Mouse (Mus musculus) liver, embryonic 16.5 days (tissue): Measurements from ENCODE around the gene Tbk1. TPM values are rescaled to one million over a fixed set of nuclear protein-coding genes. Genes with fewer than 3 reads are reported as not detected.

ENCODE experiments used
- ATAC-seq: fragments of 200-750 bp; cut with Nextera tagmentation; 2 replicates; pipeline ENCODE4 v1.8.0; 2017; ENCODE audit warnings: low read depth, mild to moderate bottlenecking, moderate number of reproducible peaks, moderate library complexity
- H3K27ac ChIP-seq: fragments of 300-500 bp; sonication (generic); 2 replicates; pipeline ENCODE4 v1.5.1; 2014; ENCODE audit warnings: mild to moderate bottlenecking, low read length
- H3K27me3 ChIP-seq: fragments of 300-500 bp; sonication (generic); 2 replicates; pipeline ENCODE4 v1.6.1; 2014; ENCODE audit warnings: low read depth, low read length, mixed read lengths; ENCODE audit not compliant: control insufficient read depth, insufficient read depth
- H3K36me3 ChIP-seq: fragments of 300-500 bp; sonication (generic); 2 replicates; pipeline ENCODE4 v1.6.1; 2014; ENCODE audit warnings: mild to moderate bottlenecking; ENCODE audit not compliant: control insufficient read depth, insufficient read depth
- H3K4me1 ChIP-seq: fragments of 300-500 bp; sonication (generic); 2 replicates; pipeline ENCODE4 v1.6.1; 2014; ENCODE audit warnings: low read depth, low read length, mixed read lengths; ENCODE audit not compliant: control insufficient read depth
- H3K4me2 ChIP-seq: fragments of 300-500 bp; sonication (generic); 2 replicates; pipeline ENCODE4 v1.6.1; 2014; ENCODE audit warnings: low read depth, low read length, mixed read lengths
- H3K4me3 ChIP-seq: fragments of 300-500 bp; sonication (generic); 2 replicates; pipeline ENCODE4 v1.5.1; 2014; ENCODE audit warnings: low read depth, mild to moderate bottlenecking, low read length
- H3K9ac ChIP-seq: fragments of 300-500 bp; sonication (generic); 2 replicates; pipeline ENCODE4 v1.6.1; 2014; ENCODE audit warnings: low read depth, low read length
- H3K9me3 ChIP-seq: fragments of 300-500 bp; sonication (generic); replicated peaks from 2 replicates; pipeline ENCODE4 v1.6.1; 2016; ENCODE audit warnings: low read length; ENCODE audit not compliant: control insufficient read depth
- WGBS: fragments of 180-500 bp; shearing (Covaris S2); extraction: QIAGEN DNeasy Blood & Tissue Kit; methylation state at CpG from one replicate; pipeline ENCODE4 v1.1.7; 2014; ENCODE audit not compliant: insufficient replicate concordance; 5-methylcytosine and 5-hydroxymethylcytosine counted together
- polyA plus RNA-seq: library from polyadenylated mRNA; unstranded; fragments of >200 nt; fragmentation: Nextera tagmentation; extraction: Ambion mirVana; gene quantifications from 2 replicates; pipeline ENCODE4 v1.2.1, GENCODE M21; 2015

The Tbk1 gene
- polyA plus RNA-seq, 1 experiment from 2014 or later, result 19.8 TPM

- Histone ChIP-seq H3K4me1 (peaks cover 3% of the 10 kb centered on the region), H3K4me3 (no peak overlapping the region), H3K36me3 (no peaks in the 10 kb centered on the region), H3K27ac (no peak overlapping the region), H3K9ac (no peak overlapping the region), H3K27me3 (no peaks in the 10 kb centered on the region), H3K9me3 (no peaks in the 10 kb centered on the region), H3K4me2 (no peak overlapping the region)
- ATAC-seq, result no peak
- 39% methylated on average over 4 of the region's 4 CpGs for WGBS
Measured at GRCm38 (mm10) chr10:121534995-121535394, 51.6 kb downstream of the Tbk1 start.

GRCm38 (mm10) chr10:121533137-121533872, 53.3 kb downstream of the Tbk1 start:
- Histone ChIP-seq H3K9ac (no peak overlapping the region), H3K27ac (no peak overlapping the region), H3K36me3 (no peaks in the 10 kb centered on the region), H3K27me3 (no peaks in the 10 kb centered on the region), H3K4me2 (peak overlapping the region; percentile 53), H3K9me3 (peaks cover 3% of the 10 kb centered on the region), H3K4me1 (peaks cover 3% of the 10 kb centered on the region), H3K4me3 (no peak overlapping the region; the same call in 1 of the 2 replicates)
- 8% methylated on average over 32 of the region's 32 CpGs for WGBS
- ATAC-seq, result peak; percentile 54

GRCm38 (mm10) chr10:121531541-121531940, 55.0 kb downstream of the Tbk1 start:
- Histone ChIP-seq H3K27me3 (no peaks in the 10 kb centered on the region), H3K4me3 (no peak overlapping the region), H3K9me3 (peaks cover 3% of the 10 kb centered on the region), H3K36me3 (no peaks in the 10 kb centered on the region), H3K27ac (no peak overlapping the region), H3K4me1 (peaks cover 3% of the 10 kb centered on the region), H3K4me2 (no peak overlapping the region), H3K9ac (no peak overlapping the region)
- no peak for ATAC-seq
- 23% methylated on average over 5 of the region's 5 CpGs for WGBS

GRCm38 (mm10) chr10:121530365-121531003, 56.1 kb downstream of the Tbk1 start:
- no peak overlapping the region for H3K4me2 ChIP-seq
- H3K36me3 ChIP-seq, result no peaks in the 10 kb centered on the region
- H3K27me3 ChIP-seq, result no peaks in the 10 kb centered on the region
- H3K27ac ChIP-seq, result no peak overlapping the region
- ATAC-seq, result no peak
- peaks cover 3% of the 10 kb centered on the region for H3K4me1 ChIP-seq
- H3K4me3 ChIP-seq, result no peak overlapping the region
- H3K9ac ChIP-seq, result no peak overlapping the region
- WGBS, result 35% methylated on average over 8 of the region's 8 CpGs
- peaks cover 3% of the 10 kb centered on the region for H3K9me3 ChIP-seq

- H3K9ac ChIP-seq, result no peak overlapping the region
- no peak overlapping the region for H3K4me2 ChIP-seq
- ATAC-seq, result no peak
- peaks cover 3% of the 10 kb centered on the region for H3K9me3 ChIP-seq
- 69% methylated on average over 1 of the region's 1 CpGs for WGBS
- H3K27ac ChIP-seq, result no peak overlapping the region
- H3K4me3 ChIP-seq, result no peak overlapping the region
- H3K36me3 ChIP-seq, result no peaks in the 10 kb centered on the region
- H3K27me3 ChIP-seq, result no peaks in the 10 kb centered on the region
- H3K4me1 ChIP-seq, result peaks cover 3% of the 10 kb centered on the region
Measured at GRCm38 (mm10) chr10:121529261-121529660, 57.3 kb downstream of the Tbk1 start.

DNA sequence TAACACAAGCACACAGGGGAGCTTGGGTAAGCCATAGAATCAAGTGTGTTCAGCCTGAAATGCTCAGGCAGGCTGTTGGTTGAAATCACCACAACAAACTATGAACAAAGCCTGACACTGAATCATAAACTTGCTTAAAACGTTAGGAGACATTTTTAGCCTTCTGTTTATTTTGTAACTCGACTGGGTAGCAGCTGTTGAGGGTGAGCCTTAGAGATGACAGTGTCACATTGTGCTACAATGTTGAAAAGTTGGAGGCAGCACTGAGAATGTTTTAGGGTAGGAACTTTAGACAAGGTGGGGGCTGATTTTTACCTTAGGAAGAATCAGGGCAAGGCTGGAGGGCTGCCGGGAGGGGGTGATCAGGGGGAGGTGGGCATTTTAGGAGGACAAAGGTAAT, 58.1 kb downstream of the Tbk1 start:
- H3K27me3 ChIP-seq, result no peaks in the 10 kb centered on the region
- H3K27ac ChIP-seq, result no peak overlapping the region
- 63% methylated on average over 3 of the region's 3 CpGs for WGBS
- H3K9ac ChIP-seq, result no peak overlapping the region
- ATAC-seq, result no peak
- H3K9me3 ChIP-seq, result peaks cover 3% of the 10 kb centered on the region
- H3K4me1 ChIP-seq, result peaks cover 3% of the 10 kb centered on the region
- H3K4me2 ChIP-seq, result no peak overlapping the region
- H3K4me3 ChIP-seq, result no peak overlapping the region
- H3K36me3 ChIP-seq, result no peaks in the 10 kb centered on the region

- Histone ChIP-seq H3K27ac (no peak overlapping the region), H3K9me3 (peaks cover 3% of the 10 kb centered on the region), H3K27me3 (no peaks in the 10 kb centered on the region), H3K4me1 (no peaks in the 10 kb centered on the region; the same call in 1 of the 2 replicates), H3K36me3 (no peaks in the 10 kb centered on the region), H3K9ac (no peak overlapping the region), H3K4me2 (no peak overlapping the region), H3K4me3 (no peak overlapping the region)
- 65% methylated on average over 6 of the region's 6 CpGs for WGBS
- no peak for ATAC-seq
Measured at GRCm38 (mm10) chr10:121527114-121527513, 59.5 kb downstream of the Tbk1 start.

- no peaks in the 10 kb centered on the region for H3K36me3 ChIP-seq
- H3K4me3 ChIP-seq, result no peak overlapping the region
- H3K27me3 ChIP-seq, result no peaks in the 10 kb centered on the region
- peak; percentile 63 for ATAC-seq
- H3K4me2 ChIP-seq, result no peak overlapping the region
- peaks cover 5% of the 10 kb centered on the region for H3K4me1 ChIP-seq
- 55% methylated on average over 12 of the region's 12 CpGs for WGBS
- no peak overlapping the region for H3K9ac ChIP-seq
- peak overlapping the region; percentile 48; the same call in 1 of the 2 replicates for H3K27ac ChIP-seq
- no peaks in the 10 kb centered on the region for H3K9me3 ChIP-seq
Measured at GRCm38 (mm10) chr10:121520923-121521585, 65.5 kb downstream of the Tbk1 start.

DNA sequence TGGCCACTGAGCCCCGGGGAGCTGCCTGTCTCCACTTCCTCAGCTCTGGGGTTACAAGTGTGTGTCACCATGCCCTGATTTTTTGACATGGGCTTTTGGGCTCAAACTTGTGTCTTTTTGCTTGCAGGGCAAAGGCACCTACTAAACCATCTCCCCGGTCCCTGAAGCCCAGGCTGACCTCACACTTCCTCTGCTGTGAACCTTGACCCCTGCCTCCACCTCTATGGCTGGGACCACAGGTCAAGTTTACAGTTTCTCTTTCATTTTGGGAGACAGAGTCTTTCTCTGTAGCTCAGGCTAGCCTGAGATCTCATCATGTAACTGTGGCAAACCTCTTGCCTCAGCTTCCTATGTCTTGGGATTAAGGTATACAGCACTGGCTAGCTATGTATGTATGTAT, 66.9 kb downstream of the Tbk1 start:
- no peaks in the 10 kb centered on the region for H3K9me3 ChIP-seq
- no peak overlapping the region for H3K4me3 ChIP-seq
- peaks cover 7% of the 10 kb centered on the region for H3K4me1 ChIP-seq
- peak; percentile 43; the same call in 1 of the 2 replicates for ATAC-seq
- H3K4me2 ChIP-seq, result no peak overlapping the region
- no peaks in the 10 kb centered on the region for H3K36me3 ChIP-seq
- H3K27me3 ChIP-seq, result no peaks in the 10 kb centered on the region
- WGBS, result 27% methylated on average over 2 of the region's 2 CpGs
- H3K9ac ChIP-seq, result no peak overlapping the region
- no peak overlapping the region for H3K27ac ChIP-seq
